Mouse (Mus musculus): ENCODE measurements around the gene Rab11fip5.

The Rab11fip5 gene

DNA sequence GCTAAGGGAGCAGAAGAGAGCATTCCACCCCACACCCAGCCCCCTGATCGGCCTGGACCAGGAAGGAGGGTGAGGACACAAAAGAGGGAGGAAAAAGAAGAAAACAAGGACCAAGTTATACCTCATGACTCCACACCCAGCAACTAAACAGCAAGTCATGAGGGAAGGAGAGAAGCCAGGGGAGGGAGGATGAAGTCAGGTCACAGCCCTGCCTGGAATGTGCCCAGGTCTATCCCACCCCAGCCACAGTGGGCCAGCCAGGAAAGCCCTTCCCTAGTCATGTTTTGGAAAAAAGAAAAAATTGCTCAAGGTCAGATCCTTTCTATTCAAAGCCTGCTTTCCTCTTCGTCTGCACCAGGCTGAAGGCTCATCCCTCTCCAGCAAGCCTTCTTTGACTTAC lies 1.9 kb downstream of the Rab11fip5 start:
- DNase-seq, result no peak

DNA sequence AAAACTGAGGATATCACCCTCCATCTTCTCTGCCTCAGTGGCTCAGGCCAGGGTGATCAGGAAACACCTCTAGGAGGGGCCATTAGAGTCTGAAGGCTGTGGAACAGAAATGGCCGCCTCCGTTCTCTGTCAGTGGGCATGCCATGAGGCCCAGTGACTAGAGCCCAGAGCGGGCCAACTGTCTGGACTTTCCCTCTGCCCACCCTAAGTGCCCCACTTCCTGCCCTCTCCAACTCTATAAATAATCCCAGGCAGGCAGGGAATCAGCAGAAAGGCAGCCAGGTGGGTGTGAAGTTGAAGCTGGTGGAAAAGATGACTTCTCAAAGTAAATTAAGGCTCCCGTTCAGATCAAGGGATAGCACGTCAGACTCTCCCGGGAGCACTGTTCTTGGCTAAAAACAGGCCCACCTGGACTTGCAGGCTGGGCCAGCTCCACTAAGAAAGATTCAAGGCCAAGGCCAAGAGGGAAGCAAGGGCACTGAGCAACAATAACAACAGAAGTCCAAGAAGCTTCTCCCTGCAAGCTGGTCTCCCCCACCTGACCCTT lies 2.5 kb downstream of the Rab11fip5 start:
- no peak for DNase-seq

DNA sequence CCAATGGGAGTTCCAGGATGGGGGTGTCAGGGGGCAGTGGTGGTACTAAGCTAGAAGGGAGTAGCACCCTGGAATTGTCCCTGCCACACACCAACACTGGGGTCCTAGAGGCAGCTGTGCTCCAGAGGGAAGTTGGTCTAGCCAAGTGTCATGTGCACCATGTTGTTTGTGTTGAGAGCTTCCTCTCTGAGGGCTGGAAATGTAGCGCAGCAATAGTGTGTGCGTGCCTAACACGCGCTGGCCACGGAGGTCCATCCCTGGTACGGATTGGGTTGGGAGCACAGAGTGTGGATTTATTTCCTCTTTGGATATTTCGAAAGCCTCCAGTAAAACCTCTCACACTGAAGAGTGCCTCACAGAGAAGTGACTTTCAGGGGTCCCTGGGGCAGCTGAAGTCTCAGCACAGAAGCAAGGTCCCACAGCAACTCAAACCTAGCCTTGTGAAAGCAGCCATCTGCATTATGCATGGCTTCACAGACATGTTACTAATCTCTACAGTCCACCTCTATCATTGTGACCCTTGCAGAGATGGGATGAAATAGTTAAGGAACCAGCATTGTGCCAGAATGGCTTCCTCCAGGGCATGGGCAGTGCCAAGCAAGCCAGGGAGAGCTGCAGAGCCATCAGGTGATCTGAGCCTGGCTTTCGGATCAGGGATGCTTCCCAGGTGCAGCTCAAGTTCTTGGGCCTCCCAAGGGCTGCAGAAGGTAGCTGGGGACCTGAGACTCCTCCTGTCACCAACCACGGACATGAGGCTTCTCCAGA lies 3.6 kb downstream of the Rab11fip5 start:
- DNase-seq, result no peak

DNA sequence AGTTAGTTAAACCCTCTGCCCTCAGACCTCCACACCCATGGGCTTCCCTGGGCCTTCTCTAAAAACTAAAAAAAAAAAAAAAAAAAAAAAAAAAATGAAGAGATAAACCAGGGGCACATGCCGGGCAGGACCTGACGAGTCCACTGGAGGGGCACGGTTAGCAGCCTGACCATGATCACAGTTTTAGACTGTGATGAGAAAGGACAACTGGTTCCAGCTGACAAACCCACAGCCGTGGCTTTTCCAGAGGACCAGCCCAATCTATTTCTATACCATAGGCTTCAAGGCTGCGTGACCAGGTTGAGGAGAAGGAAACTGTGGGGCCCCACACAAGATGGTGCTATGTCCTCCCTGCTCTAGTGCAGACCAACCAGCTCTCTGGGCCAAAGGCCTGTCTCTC lies 4.4 kb downstream of the Rab11fip5 start:
- DNase-seq, result no peak

DNA sequence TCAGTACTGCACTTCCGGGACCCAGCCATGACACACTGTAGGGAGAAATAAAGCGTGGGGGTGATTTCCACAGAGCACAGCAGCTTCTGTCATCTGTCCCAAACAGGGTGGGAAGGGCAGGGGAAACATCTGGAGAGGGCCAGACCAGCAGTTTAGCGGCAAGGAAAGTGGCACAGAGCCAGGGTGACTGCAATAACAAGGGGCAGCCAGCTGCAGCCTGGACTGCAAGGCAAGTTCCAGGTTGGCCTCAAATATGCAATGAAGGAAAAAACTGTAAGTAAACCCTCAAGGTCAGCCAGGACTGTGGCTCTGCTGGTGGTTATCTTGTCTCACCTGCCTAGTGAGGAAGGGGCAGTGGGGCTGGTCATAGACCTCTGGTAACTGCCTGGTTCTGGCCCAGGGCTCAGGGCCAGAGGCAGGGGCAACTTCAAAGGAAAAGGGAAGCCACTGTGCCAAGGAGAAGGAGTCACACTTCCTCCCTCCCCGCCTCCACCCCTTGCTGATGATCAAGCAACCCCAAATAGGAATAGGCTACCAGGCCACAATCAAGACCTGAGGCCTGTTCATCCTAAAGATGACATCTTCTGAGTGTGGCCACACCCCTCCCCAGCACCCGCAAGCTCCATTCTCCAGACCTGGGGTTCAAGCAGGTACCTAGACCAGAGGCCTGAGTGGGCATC lies 5.1 kb downstream of the Rab11fip5 start:
- DNase-seq, result no peak

- DNase-seq, result no peak
Observed at GRCm38 (mm10) chr6:85368722-85369121, 5.7 kb downstream of the Rab11fip5 start.

DNA sequence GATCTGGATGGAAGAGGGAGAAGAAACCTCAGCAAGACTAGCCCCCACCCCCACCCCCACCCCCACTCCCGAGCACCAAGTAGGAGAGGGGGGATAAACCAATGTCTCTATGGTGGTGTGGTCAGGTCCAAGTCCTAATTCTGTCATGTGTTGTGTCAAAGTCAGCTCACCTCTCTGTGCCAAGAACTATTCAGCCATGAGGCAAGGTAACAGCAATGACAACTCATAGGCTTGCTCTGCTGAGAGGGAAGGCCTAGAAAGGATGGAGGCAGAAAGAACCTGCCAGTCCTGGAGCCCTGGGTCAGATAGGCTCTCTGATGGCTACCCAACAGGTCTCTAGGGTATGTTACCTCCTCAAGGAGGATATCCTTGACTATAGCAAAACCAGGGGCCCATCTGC lies 6.3 kb downstream of the Rab11fip5 start:
- no peak for DNase-seq

GRCm38 (mm10) chr6:85366387-85366786 lies 8.0 kb downstream of the Rab11fip5 start:
- no peak for DNase-seq

- DNase-seq, result no peak
Observed at GRCm38 (mm10) chr6:85364439-85364838, 10.0 kb downstream of the Rab11fip5 start.

DNA sequence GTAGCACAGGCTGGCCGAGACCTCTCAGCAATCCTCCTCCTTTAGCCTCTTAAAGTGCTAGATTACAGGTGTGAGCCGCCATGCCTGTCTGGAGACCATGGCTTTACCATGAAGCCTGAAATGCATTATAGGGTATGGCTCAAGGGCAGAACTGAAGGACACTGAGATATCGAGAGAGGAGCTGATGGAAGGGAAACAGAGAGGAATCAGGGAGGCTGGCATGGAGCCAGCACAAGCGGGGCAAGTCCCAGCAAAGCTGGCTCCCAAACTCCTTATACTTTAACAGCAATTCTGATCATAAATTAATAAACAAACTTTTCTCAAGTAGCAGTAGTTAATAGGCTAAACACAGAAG lies 10.6 kb downstream of the Rab11fip5 start:
- no peak for DNase-seq

DNA sequence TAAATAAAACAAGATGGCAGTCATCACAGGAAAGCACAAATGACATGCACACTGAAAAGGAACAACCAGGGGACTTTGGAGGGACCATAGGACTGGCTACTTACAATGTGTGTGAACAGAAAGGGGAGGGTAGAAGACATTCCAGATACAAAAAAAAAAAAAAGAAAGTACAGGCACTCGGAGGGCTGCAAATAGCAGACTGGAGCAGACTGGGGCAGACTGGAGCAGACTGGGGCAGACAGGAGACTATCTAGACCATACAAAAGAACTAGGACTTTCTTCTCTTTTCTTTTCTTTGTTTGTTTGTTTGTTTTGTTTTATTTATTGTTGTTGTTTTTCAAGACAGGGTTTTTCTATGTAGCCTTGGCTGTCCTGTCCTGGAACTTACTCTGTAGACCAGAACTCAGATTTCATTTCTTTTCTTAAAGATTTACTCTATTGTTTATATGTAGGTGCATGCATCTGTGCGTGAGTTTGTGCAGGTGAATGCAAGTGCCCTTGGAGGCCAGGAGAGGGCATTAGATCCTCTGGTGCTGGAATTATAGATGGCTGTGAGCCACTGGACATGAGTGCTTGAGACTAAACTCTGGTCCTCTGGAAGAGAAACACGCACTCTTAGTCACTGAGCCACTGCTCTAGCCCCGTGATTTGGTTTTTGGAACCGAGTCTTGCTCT lies 11.1 kb downstream of the Rab11fip5 start:
- no peak for DNase-seq

DNA sequence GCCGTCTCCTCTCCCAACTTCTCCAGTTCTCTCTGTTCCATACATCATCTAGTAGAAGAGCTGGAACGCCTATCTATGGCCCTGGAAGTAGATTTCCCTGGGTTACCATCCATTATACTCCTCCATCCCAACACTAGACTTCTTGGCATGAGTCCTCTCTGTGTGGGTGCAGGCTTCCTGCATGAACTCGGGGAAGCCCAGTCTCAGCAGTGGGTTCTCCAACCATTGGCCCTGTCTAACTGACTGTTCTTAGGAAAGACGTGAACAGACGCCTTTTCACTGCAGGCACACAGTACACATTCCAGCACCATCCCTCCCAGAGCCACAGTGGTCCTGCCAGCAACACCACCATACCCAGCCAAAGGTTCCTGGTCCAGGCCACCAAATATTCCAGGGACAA lies 11.8 kb downstream of the Rab11fip5 start:
- no peak for DNase-seq

DNA sequence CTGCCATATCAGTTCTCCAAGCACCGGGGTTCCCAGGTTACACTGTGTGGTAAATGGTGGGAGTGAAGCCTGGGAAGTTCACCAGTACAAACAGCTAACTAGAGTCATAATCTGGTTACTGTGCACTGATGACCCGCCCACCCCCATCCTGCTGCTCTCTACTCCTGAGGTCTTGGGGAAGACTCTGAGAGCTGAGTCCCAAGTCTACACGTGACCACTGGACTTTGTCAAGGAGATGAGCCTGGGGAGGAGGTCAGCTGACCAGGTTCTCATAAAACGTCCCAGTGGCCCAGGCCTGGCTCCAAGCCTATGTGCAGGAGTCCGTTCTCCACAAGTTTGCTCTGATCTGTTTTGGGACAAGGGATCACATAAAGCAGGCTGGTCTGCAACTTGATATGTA lies 14.1 kb downstream of the Rab11fip5 start:
- no peak for DNase-seq

DNA sequence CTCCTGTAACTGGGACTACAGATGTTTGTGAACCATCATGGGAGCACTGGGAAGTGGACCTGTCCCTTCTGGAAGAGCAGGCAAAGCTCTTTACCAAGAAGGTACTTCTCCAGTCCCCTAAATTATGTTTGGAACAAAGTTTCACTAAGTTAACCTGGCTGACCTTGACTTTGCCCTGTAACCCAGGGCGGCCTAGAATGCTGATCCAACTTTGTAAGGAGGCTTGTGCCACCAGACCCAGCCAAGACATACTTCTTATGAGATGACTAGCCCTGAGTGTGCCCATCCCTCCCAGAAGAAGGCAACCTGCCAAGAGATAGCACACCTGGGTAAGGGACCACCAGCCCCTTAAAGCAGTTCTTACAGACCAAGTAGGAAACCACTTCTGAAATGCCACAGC lies 15.6 kb downstream of the Rab11fip5 start:
- no peak for DNase-seq

DNA sequence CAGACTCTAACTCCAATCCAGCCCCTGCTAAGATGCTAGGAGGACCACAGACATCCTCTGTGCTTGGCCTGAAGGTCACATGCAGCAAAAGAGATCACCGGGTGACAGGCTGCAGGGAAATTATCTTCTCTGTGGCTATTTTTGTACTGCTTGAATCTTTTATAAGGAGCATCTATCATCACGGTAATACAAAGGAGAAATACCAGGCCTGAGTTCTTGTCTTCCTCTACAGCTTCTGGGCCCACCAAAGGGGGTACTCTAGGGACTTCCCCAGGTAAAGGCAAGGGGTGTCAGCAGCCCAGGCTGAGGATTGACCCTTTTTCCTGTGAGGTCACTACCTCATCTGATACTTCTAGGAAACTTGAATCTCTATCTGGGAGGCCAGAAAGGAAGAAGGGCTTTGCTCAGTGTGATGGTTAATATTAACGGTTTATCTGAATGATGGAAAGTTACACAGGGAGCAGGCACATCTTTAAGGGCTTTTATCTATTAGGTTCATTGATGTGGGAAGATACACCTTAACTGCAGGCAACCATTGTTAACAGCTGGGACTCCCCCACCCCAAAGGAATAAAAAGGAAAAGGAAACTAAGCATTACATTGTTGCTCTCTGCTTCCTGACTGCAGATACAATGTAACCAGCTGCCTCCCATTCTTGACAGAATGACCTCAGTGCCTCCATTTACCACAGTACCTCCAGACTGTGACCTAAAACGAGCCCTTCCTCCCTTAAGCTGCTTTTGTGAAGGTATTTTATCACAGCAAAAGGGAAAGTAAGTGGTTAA lies 17.6 kb downstream of the Rab11fip5 start:
- no peak for DNase-seq

DNA sequence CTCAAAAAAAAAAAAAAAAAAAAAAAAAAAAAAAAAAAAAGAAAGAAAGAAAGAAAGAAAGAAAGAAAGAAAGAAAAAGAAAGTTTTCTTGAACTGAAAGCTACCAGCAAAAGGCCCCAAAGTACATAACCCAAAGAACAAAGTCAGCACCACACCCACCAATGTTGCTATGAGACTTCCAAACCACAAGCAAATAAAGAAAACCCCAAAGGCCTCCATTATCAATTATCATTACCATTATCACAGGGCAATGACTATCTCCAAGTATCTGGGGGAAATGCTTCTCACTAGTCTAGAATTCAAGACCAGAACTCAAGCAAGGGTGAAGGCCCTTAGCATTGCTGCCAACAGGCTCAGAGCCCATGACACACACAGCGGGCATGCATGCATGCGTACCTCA lies 18.7 kb downstream of the Rab11fip5 start:
- no peak for DNase-seq

GRCm38 (mm10) chr6:85354709-85355108 lies 19.7 kb downstream of the Rab11fip5 start:
- peak; percentile 59 to 65 for DNase-seq

DNA sequence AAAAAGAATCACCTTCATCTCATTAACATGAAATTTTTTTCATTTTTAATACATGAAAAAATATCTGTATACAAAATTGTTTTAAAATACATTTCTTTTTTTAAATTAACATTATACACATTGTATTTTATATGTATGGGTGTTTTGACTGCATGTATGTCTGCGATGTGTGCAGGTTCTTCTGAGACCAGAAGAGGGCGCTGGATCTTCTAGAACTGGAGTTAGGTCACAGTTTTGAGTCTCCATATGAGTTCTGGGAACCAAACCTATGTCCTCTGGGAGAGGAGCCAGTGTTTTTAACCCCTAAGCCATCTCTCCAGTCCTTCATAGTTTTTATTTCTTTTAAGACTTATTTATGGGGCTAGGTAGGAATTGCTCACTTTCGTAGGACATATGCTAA lies 20.7 kb downstream of the Rab11fip5 start:
- no peak for DNase-seq

DNA sequence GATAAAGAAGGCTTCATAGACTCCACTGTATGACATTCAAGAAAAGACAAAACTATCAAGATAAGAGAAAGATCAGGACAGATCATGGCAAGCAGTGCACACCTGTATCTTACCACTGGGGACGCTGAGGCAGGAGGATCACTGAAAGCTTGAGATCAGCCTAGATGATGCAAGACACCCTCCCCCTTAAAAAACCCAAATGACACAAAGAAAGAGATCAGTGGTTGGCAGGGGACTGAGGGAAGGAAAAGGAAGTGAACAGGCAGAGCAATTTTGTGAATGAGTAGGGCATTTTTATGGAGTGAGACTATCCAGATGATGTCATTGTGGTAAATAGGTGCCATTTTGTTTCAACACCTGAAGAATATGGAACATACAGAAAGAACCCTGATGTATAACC lies 24.3 kb downstream of the Rab11fip5 start:
- DNase-seq, result no peak

- DNase-seq, result peak; percentile 46 to 49
Observed at GRCm38 (mm10) chr6:85349246-85349645, 25.2 kb downstream of the Rab11fip5 start.

GRCm38 (mm10) chr6:85348133-85348532 lies 26.3 kb downstream of the Rab11fip5 start:
- no peak for DNase-seq

GRCm38 (mm10) chr6:85346028-85346634 lies 28.3 kb downstream of the Rab11fip5 start:
- peak; percentile 85 to 89 for DNase-seq
